Mouse (Mus musculus): ENCODE results near the gene Fcrl1.
"Not testable (repeated sequence)": the region's sequence is repeated elsewhere in the genome, so short reads cannot be mapped to it uniquely, and the experiment has no call there.

Fcrl1 gene

GRCm38 (mm10) chr3:87376195-87377165, at the start of gene Fcrl1:
Fcrl1 (plus strand) TSS chr3:87376387.
- peak; percentile 9 to 26 for DNase-seq (ENCODE audit: low read depth in 1 of 2, low spot score in 2 of 2)

GRCm38 (mm10) chr3:87337899-87338298, 38.3 kb upstream of the Fcrl1 start:
- no peak for DNase-seq (ENCODE audit: low read depth in 1 of 2, low spot score in 2 of 2)

GRCm38 (mm10) chr3:87350992-87351391, 25.2 kb upstream of the Fcrl1 start:
- not testable (repeated sequence) for DNase-seq (ENCODE audit: low read depth in 1 of 2, low spot score in 2 of 2)

GRCm38 (mm10) chr3:87357581-87357980, 18.6 kb upstream of the Fcrl1 start, which contains the start of gene Cd5l:
Cd5l (plus strand) TSS chr3:87357881.
- no peak for DNase-seq (ENCODE audit: low read depth in 1 of 2, low spot score in 2 of 2)

DNA sequence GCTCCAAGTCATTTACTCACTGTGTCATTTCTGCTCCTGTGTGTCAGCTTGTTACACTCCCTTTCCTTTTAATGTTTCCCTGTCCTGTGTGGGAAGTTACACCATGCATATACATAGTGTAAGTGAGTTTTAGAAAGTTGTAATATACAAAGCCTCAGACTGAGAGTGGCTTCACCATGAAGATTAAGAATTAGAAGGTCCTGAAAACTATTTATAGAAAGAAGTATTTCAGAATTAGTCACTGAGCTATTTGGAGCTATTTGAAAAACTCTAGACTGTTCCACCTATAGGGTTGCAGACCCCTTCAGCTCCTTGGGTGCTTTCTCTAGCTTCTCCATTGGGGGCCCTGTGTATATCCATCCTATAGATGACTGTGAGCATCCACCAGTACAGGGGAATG, 17.0 kb upstream of the Fcrl1 start:
- no peak for DNase-seq (ENCODE audit: low read depth in 1 of 2, low spot score in 2 of 2)

GRCm38 (mm10) chr3:87360466-87360865, 15.7 kb upstream of the Fcrl1 start:
- no peak for DNase-seq (ENCODE audit: low read depth in 1 of 2, low spot score in 2 of 2)

DNA sequence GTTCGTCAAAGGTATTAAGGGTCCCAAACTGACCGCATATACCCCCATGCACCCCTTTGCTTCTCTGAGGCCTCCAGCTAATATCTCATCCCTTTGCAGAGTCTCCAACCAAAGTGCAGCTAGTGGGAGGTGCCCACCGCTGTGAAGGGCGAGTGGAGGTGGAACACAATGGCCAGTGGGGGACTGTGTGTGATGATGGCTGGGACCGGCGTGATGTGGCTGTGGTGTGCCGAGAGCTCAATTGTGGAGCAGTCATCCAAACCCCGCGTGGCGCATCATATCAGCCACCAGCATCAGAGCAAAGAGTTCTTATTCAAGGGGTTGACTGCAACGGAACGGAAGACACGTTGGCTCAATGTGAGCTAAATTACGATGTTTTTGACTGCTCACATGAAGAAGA, 10.5 kb upstream of the Fcrl1 start:
- no peak for DNase-seq (ENCODE audit: low read depth in 1 of 2, low spot score in 2 of 2)

DNA sequence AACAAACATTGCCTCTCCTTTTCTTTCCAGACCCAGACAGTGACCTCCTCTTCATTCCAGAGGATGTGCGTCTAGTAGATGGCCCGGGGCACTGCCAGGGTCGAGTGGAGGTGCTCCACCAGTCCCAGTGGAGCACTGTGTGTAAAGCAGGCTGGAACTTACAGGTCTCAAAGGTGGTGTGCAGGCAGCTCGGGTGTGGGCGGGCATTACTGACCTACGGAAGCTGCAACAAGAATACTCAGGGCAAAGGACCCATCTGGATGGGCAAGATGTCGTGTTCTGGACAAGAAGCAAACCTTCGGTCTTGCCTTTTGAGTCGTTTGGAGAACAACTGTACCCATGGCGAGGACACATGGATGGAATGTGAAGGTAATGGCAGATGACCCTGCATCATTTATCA, 8.7 kb upstream of the Fcrl1 start:
- DNase-seq (ENCODE audit: low read depth in 1 of 2, low spot score in 2 of 2), result no peak

- no peak for DNase-seq (ENCODE audit: low read depth in 1 of 2, low spot score in 2 of 2)
These were observed 7.0 kb upstream of the Fcrl1 start for GRCm38 (mm10) chr3:87369181-87369580.

- DNase-seq (ENCODE audit: low read depth in 1 of 2, low spot score in 2 of 2), result no peak
These were observed 1.0 kb downstream of the Fcrl1 start for GRCm38 (mm10) chr3:87377228-87377627.

DNA sequence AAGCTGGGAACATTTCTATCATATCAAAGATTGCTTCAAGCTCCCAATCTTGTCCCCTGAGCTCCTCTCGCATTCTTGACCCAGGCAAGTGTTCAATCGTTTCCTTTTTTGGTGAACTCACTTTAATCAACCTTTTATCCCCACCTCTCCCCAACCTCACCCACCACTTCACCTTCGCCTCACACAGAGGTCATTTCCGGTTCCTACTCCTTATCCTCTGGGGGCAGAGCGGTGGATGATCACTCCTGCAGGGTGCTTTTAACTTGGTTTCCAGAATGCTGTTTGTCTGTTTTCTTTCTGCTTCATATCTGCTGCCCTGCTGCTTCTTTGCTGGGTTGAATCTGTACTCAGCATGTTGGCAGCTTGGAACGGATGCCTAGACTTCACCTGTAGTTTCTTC, 1.5 kb downstream of the Fcrl1 start:
- no peak for DNase-seq (ENCODE audit: low read depth in 1 of 2, low spot score in 2 of 2)

- DNase-seq (ENCODE audit: low read depth in 1 of 2, low spot score in 2 of 2), result not testable (repeated sequence)
These were observed 3.6 kb downstream of the Fcrl1 start for GRCm38 (mm10) chr3:87379641-87380315.

GRCm38 (mm10) chr3:87381806-87382712, 5.9 kb downstream of the Fcrl1 start:
- DNase-seq (ENCODE audit: low read depth in 1 of 2, low spot score in 2 of 2), result no peak

GRCm38 (mm10) chr3:87383308-87383707, 7.1 kb downstream of the Fcrl1 start:
- DNase-seq (ENCODE audit: low read depth in 1 of 2, low spot score in 2 of 2), result no peak

GRCm38 (mm10) chr3:87385105-87385504, 8.9 kb downstream of the Fcrl1 start:
- no peak for DNase-seq (ENCODE audit: low read depth in 1 of 2, low spot score in 2 of 2)

- DNase-seq (ENCODE audit: low read depth in 1 of 2, low spot score in 2 of 2), result no peak
These were observed 14.7 kb downstream of the Fcrl1 start for GRCm38 (mm10) chr3:87390935-87391334.

DNA sequence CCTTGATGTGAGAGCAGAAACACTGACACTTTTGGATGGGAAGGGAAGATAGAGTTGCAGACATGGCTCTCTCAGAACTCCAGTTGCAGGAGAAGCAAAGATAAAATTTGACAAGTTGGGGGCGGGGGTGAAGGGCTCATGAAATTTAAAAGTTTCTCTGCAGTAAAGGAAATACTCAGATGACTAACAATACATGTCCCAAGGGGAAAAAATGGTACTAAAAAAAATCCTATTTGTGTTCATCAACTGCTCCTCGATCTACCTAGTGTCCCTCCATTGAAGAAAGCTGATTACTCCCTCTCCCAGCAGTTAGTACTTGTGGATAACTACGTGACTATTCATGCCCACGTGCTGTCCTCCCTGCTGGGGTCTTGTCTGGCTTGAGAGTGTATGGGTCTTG, 22.6 kb downstream of the Fcrl1 start:
- no peak for DNase-seq (ENCODE audit: low read depth in 1 of 2, low spot score in 2 of 2)

- DNase-seq (ENCODE audit: low read depth in 1 of 2, low spot score in 2 of 2), result no peak
These were observed 23.7 kb downstream of the Fcrl1 start for GRCm38 (mm10) chr3:87399906-87400305.

- DNase-seq (ENCODE audit: low read depth in 1 of 2, low spot score in 2 of 2), result peak; percentile 9 to 17
These were observed 25.1 kb downstream of the Fcrl1 start for GRCm38 (mm10) chr3:87401321-87401720.

- DNase-seq (ENCODE audit: low read depth in 1 of 2, low spot score in 2 of 2), result peak; percentile 21 to 26
These were observed 32.0 kb downstream of the Fcrl1 start for GRCm38 (mm10) chr3:87408171-87408570.
